22 mouse cellular contexts compared by ENCODE assay signal in the genomic region with DNA sequence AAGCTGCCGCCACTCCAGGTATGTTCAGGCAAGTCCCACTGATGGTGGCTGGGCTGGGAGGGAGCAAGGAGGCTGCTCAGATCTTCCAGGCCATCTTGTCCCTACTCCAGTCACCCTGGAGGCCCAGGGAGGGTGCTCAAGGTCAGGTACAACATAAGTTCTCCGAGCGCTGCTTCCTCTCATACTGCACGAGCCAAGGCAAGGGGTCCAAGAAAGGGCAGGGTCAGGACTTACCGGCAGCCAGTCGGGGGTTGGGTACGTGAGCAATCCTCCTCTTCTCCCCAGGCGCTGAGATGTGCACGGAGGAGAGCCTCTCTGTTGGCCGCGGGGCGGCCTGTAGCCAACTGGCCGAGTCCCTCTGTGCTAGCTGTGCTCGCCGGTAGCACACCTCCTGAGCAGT. TPM values are rescaled to one million over a fixed set of nuclear protein-coding genes. Genes with fewer than 3 reads are reported as not detected.
DNase-seq lines count a peak whose midpoint lies in the region; ATAC-seq and TF ChIP-seq lines count a peak whose summit lies in the region.
"Had no signal": no experiment of that assay in that cellular context is flagged by ENCODE, and none has a peak within 500 bp of the region (broad histone marks: within the 10 kb centered on the region; RNA-seq: fewer than 3 reads in every experiment).

No protein-coding gene starts in this region.

- peaks cover 22% of the 10 kb centered on the region for H3K4me1 ChIP-seq in liver, embryonic 11.5 days (replicated peaks; ENCODE audit: control insufficient read depth, insufficient read depth, low read length)
- peaks cover 5% of the 10 kb centered on the region; the same call in 1 of the 2 replicates for H3K4me1 ChIP-seq in liver, postnatal 0 days (ENCODE audit: insufficient read depth)
- H3K4me1 ChIP-seq in liver, embryonic 14.5 days (replicated peaks; ENCODE audit: control insufficient read depth in 2 of 2, insufficient read depth in 2 of 2, low read length in 1 of 2) = peaks cover 22 to 25% of the 10 kb centered on the region in 2 experiments
- H3K4me1 ChIP-seq in liver, embryonic 16.5 days (ENCODE audit: control insufficient read depth, low read depth, low read length) = peaks cover 31% of the 10 kb centered on the region
- H3K4me1 ChIP-seq: embryonic facial prominence, embryonic 15.5 days had no signal

- H3K4me2 ChIP-seq in liver, embryonic 11.5 days = no peak overlapping the region; the same call in 1 of the 2 replicates
- no peak overlapping the region for H3K4me2 ChIP-seq in liver, postnatal 0 days (ENCODE audit: low read depth, low read length)
- peak overlapping the region; percentile 36 for H3K4me2 ChIP-seq in liver, embryonic 14.5 days (ENCODE audit: low read depth)
- peak overlapping the region; percentile 12; the same call in 1 of the 2 replicates for H3K4me2 ChIP-seq in liver, embryonic 16.5 days (ENCODE audit: low read depth, low read length)
- H3K4me2 ChIP-seq: embryonic facial prominence, embryonic 15.5 days; hindbrain, embryonic 15.5 days had no signal

- 92% methylated on average over 15 of the region's 15 CpGs for WGBS in liver, embryonic 11.5 days
- WGBS in liver, postnatal 0 days (ENCODE audit: insufficient replicate concordance) = 85% methylated on average over 14 of the region's 15 CpGs
- WGBS in liver, embryonic 14.5 days (ENCODE audit: insufficient replicate concordance) = 88% methylated on average over 15 of the region's 15 CpGs
- WGBS in liver, embryonic 16.5 days (ENCODE audit: insufficient replicate concordance) = 88% methylated on average over 15 of the region's 15 CpGs

- DNase-seq in adrenal gland, postnatal 14 days = peak; percentile 50
- no peak for DNase-seq in adrenal gland, adult 18-20 months (ENCODE audit: low spot score in 2 of 2)
- DNase-seq in liver, embryonic 11.5 days (ENCODE audit: low spot score) = no peak
- no peak for DNase-seq in liver, postnatal 0 days
- no peak for DNase-seq in liver, embryonic 14.5 days (ENCODE audit: low read depth in 3 of 3, low spot score in 3 of 3)
- DNase-seq in thymus, postnatal 0 days (ENCODE audit: low spot score) = no peak
- DNase-seq: cerebellum, postnatal 10 days; embryo, embryonic 11 days; gastrocnemius, postnatal 36 days; heart, adult 11 months; heart, postnatal 10 days had no signal

- H3K27me3 ChIP-seq in liver, embryonic 11.5 days (replicated peaks; ENCODE audit: control insufficient read depth, insufficient read depth, low read length) = no peaks in the 10 kb centered on the region
- no peaks in the 10 kb centered on the region for H3K27me3 ChIP-seq in liver, postnatal 0 days (ENCODE audit: insufficient read depth, low read length)
- no peaks in the 10 kb centered on the region for H3K27me3 ChIP-seq in liver, embryonic 14.5 days (ENCODE audit: control insufficient read depth, insufficient read depth, low read length)
- H3K27me3 ChIP-seq in liver, embryonic 16.5 days (ENCODE audit: control insufficient read depth, insufficient read depth, low read depth, low read length) = no peaks in the 10 kb centered on the region
- H3K27me3 ChIP-seq: embryonic facial prominence, embryonic 15.5 days; hindbrain, embryonic 15.5 days had no signal

- ATAC-seq in liver, embryonic 11.5 days (replicated peaks; ENCODE audit: low FRiP score) = no peak
- ATAC-seq in liver, postnatal 0 days = no peak
- ATAC-seq in liver, embryonic 14.5 days (ENCODE audit: insufficient read depth) = no peak
- no peak for ATAC-seq in liver, embryonic 16.5 days (ENCODE audit: low read depth)
- ATAC-seq: intestine, embryonic 16.5 days had no signal

- no peak overlapping the region for H3K4me3 ChIP-seq in liver, embryonic 11.5 days (ENCODE audit: low read depth, low read length)
- H3K4me3 ChIP-seq in liver, postnatal 0 days (ENCODE audit: low read depth, low read length) = no peak overlapping the region
- H3K4me3 ChIP-seq in liver, embryonic 14.5 days (ENCODE audit: insufficient read depth in 1 of 2, low read depth in 2 of 2, low read length in 2 of 2) = no peak overlapping the region
- H3K4me3 ChIP-seq in liver, embryonic 16.5 days (ENCODE audit: low read depth, low read length) = no peak overlapping the region
- H3K4me3 ChIP-seq: embryonic facial prominence, embryonic 15.5 days; forebrain, embryonic 10.5 days; hindbrain, embryonic 15.5 days had no signal

- H3K27ac ChIP-seq in liver, embryonic 11.5 days (ENCODE audit: low read depth, low read length) = peak overlapping the region; percentile 13
- H3K27ac ChIP-seq in liver, postnatal 0 days (ENCODE audit: low read depth) = no peak overlapping the region
- peak overlapping the region; percentile 40 for H3K27ac ChIP-seq in liver, embryonic 14.5 days
- peak overlapping the region; percentile 54 for H3K27ac ChIP-seq in liver, embryonic 16.5 days (ENCODE audit: low read length)
- H3K27ac ChIP-seq: embryonic facial prominence, embryonic 15.5 days; forebrain, embryonic 10.5 days; hindbrain, embryonic 15.5 days had no signal

- no peak for TF ChIP-seq EP300 in liver, postnatal 0 days (IDR thresholded peaks at IDR 0.05; ENCODE audit: low read depth)
- TF ChIP-seq EP300 in liver, embryonic 14.5 days (IDR thresholded peaks at IDR 0.05; ENCODE audit: low read depth) = no peak

- H3K36me3 ChIP-seq in liver, embryonic 11.5 days (ENCODE audit: control insufficient read depth, insufficient read depth, low read length) = peaks cover 56% of the 10 kb centered on the region
- peaks cover 80% of the 10 kb centered on the region for H3K36me3 ChIP-seq in liver, postnatal 0 days (replicated peaks; ENCODE audit: insufficient read depth, low read length)
- H3K36me3 ChIP-seq in liver, embryonic 14.5 days (replicated peaks; ENCODE audit: control insufficient read depth, insufficient read depth, low read depth) = peaks cover 58% of the 10 kb centered on the region
- peaks cover 58% of the 10 kb centered on the region for H3K36me3 ChIP-seq in liver, embryonic 16.5 days (ENCODE audit: control insufficient read depth, insufficient read depth)

- no peak overlapping the region for H3K9ac ChIP-seq in liver, embryonic 11.5 days (ENCODE audit: low read depth, low read length)
- H3K9ac ChIP-seq in liver, postnatal 0 days (replicated peaks) = no peak overlapping the region
- no peak overlapping the region for H3K9ac ChIP-seq in liver, embryonic 14.5 days (replicated peaks)
- H3K9ac ChIP-seq in liver, embryonic 16.5 days (ENCODE audit: low read depth, low read length) = peak overlapping the region; percentile 10; the same call in 1 of the 2 replicates
- H3K9ac ChIP-seq: embryonic facial prominence, embryonic 15.5 days; hindbrain, embryonic 15.5 days had no signal

- no peak for TF ChIP-seq CTCF in liver, postnatal 0 days (IDR thresholded peaks at IDR 0.05; ENCODE audit: low read depth)
- TF ChIP-seq CTCF in liver, embryonic 14.5 days (IDR thresholded peaks at IDR 0.05; ENCODE audit: low read depth) = no peak

- H3K9me3 ChIP-seq in liver, embryonic 11.5 days (ENCODE audit: control insufficient read depth, low read length) = no peaks in the 10 kb centered on the region
- no peaks in the 10 kb centered on the region for H3K9me3 ChIP-seq in liver, postnatal 0 days (ENCODE audit: low read length)
- no peaks in the 10 kb centered on the region for H3K9me3 ChIP-seq in liver, embryonic 14.5 days (ENCODE audit: control insufficient read depth, low read length)
- H3K9me3 ChIP-seq in liver, embryonic 16.5 days (replicated peaks; ENCODE audit: control insufficient read depth, low read length) = no peaks in the 10 kb centered on the region
- H3K9me3 ChIP-seq: embryonic facial prominence, embryonic 15.5 days; forebrain, embryonic 10.5 days; hindbrain, embryonic 15.5 days had no signal

RNA-seq across cellular contexts. Expression of a gene that starts 8.6 kb away (rescaled TPM):
- total RNA-seq in adrenal gland, postnatal 14 days (2021) = 0.19 TPM in 2 replicates
- total RNA-seq in adrenal gland, adult 18-20 months (2021) = 1 to 10 TPM in 1 of 2 experiments, under 1 TPM in 1; 0.80 to 1.1 TPM
- polyA plus RNA-seq in liver, embryonic 11.5 days (2014; fragmentation: Nextera tagmentation; extraction: Ambion mirVana) = 0.12 and 0.23 TPM in 2 replicates
- not detected in 2 replicates for polyA plus RNA-seq in liver, postnatal 0 days (2015; fragmentation: Nextera tagmentation; extraction: Ambion mirVana)
- polyA plus RNA-seq in liver, embryonic 14.5 days (2012; rRNA removed) = 0.01 and 0.02 TPM in 2 replicates
- 0.05 TPM in 1 of 2 replicates, not detected in the other for polyA plus RNA-seq in liver, embryonic 14.5 days (2014; fragmentation: Nextera tagmentation; extraction: Ambion mirVana)
- polyA plus RNA-seq in liver, embryonic 16.5 days (2015; fragmentation: Nextera tagmentation; extraction: Ambion mirVana) = 0.02 TPM in 1 of 2 replicates, not detected in the other
- polyA plus RNA-seq in thymus, postnatal 0 days (2015; fragmentation: Nextera tagmentation; extraction: Ambion mirVana) = not detected in 2 replicates
- total RNA-seq: common myeloid progenitor, adult 5-6 weeks; gastrocnemius, adult 8-10 months; gastrocnemius, postnatal 36 days; heart, postnatal 10 days; hematopoietic stem cell, adult 5-6 weeks had no signal

RNA-seq across cellular contexts. Expression of a gene that starts 13.8 kb away (rescaled TPM):
- total RNA-seq in adrenal gland, postnatal 14 days (2021) = 40.9 and 46.4 TPM in 2 replicates
- total RNA-seq in adrenal gland, adult 18-20 months (2021) = 10 to 100 TPM; 32.9 to 48.4 TPM
- 31.8 and 33.4 TPM in 2 replicates for polyA plus RNA-seq in liver, embryonic 11.5 days (2014; fragmentation: Nextera tagmentation; extraction: Ambion mirVana)
- polyA plus RNA-seq in liver, postnatal 0 days (2015; fragmentation: Nextera tagmentation; extraction: Ambion mirVana) = 7.4 and 8.1 TPM in 2 replicates
- 19.1 and 24.8 TPM in 2 replicates for polyA plus RNA-seq in liver, embryonic 14.5 days (2012; rRNA removed)
- polyA plus RNA-seq in liver, embryonic 14.5 days (2014; fragmentation: Nextera tagmentation; extraction: Ambion mirVana) = 10.7 and 14.0 TPM in 2 replicates
- polyA plus RNA-seq in liver, embryonic 16.5 days (2015; fragmentation: Nextera tagmentation; extraction: Ambion mirVana) = 10.9 and 12.1 TPM in 2 replicates
- polyA plus RNA-seq in thymus, postnatal 0 days (2015; fragmentation: Nextera tagmentation; extraction: Ambion mirVana) = 24.1 and 25.5 TPM in 2 replicates

RNA-seq across cellular contexts. Expression of a gene that starts 29.6 kb away (rescaled TPM):
- 10.1 and 11.6 TPM in 2 replicates for total RNA-seq in adrenal gland, postnatal 14 days (2021)
- total RNA-seq in adrenal gland, adult 18-20 months (2021) = 10 to 100 TPM; 11.3 to 12.3 TPM
- 10.0 and 11.4 TPM in 2 replicates for polyA plus RNA-seq in liver, embryonic 11.5 days (2014; fragmentation: Nextera tagmentation; extraction: Ambion mirVana)
- polyA plus RNA-seq in liver, postnatal 0 days (2015; fragmentation: Nextera tagmentation; extraction: Ambion mirVana) = 6.1 and 6.5 TPM in 2 replicates
- polyA plus RNA-seq in liver, embryonic 14.5 days (2012; rRNA removed) = 12.5 and 13.8 TPM in 2 replicates
- 10.6 and 12.3 TPM in 2 replicates for polyA plus RNA-seq in liver, embryonic 14.5 days (2014; fragmentation: Nextera tagmentation; extraction: Ambion mirVana)
- 9.6 and 10.7 TPM in 2 replicates for polyA plus RNA-seq in liver, embryonic 16.5 days (2015; fragmentation: Nextera tagmentation; extraction: Ambion mirVana)
- 7.7 and 9.5 TPM in 2 replicates for polyA plus RNA-seq in thymus, postnatal 0 days (2015; fragmentation: Nextera tagmentation; extraction: Ambion mirVana)

RNA-seq across cellular contexts. Expression of a gene that starts 42.6 kb away (rescaled TPM):
- total RNA-seq in adrenal gland, postnatal 14 days (2021) = 97.7 and 98.7 TPM in 2 replicates
- total RNA-seq in adrenal gland, adult 18-20 months (2021) = 100 to 1,000 TPM in 1 of 2 experiments, 10 to 100 TPM in 1; 94.5 to 102 TPM
- 89.7 and 96.5 TPM in 2 replicates for polyA plus RNA-seq in liver, embryonic 11.5 days (2014; fragmentation: Nextera tagmentation; extraction: Ambion mirVana)
- 50.2 and 59.3 TPM in 2 replicates for polyA plus RNA-seq in liver, postnatal 0 days (2015; fragmentation: Nextera tagmentation; extraction: Ambion mirVana)
- polyA plus RNA-seq in liver, embryonic 14.5 days (2012; rRNA removed) = 41.2 and 51.0 TPM in 2 replicates
- polyA plus RNA-seq in liver, embryonic 14.5 days (2014; fragmentation: Nextera tagmentation; extraction: Ambion mirVana) = 55.0 and 63.4 TPM in 2 replicates
- 31.4 and 35.9 TPM in 2 replicates for polyA plus RNA-seq in liver, embryonic 16.5 days (2015; fragmentation: Nextera tagmentation; extraction: Ambion mirVana)
- polyA plus RNA-seq in thymus, postnatal 0 days (2015; fragmentation: Nextera tagmentation; extraction: Ambion mirVana) = 103 and 118 TPM in 2 replicates

RNA-seq across cellular contexts. Expression of a gene that starts 52.9 kb away (rescaled TPM):
- total RNA-seq in adrenal gland, postnatal 14 days (2021) = not detected in 2 replicates
- total RNA-seq in adrenal gland, adult 18-20 months (2021) = not detected
- 0.94 and 1.3 TPM in 2 replicates for polyA plus RNA-seq in liver, embryonic 11.5 days (2014; fragmentation: Nextera tagmentation; extraction: Ambion mirVana)
- polyA plus RNA-seq in liver, postnatal 0 days (2015; fragmentation: Nextera tagmentation; extraction: Ambion mirVana) = not detected in 2 replicates
- 0.02 TPM in 2 replicates for polyA plus RNA-seq in liver, embryonic 14.5 days (2012; rRNA removed)
- not detected in 2 replicates for polyA plus RNA-seq in liver, embryonic 14.5 days (2014; fragmentation: Nextera tagmentation; extraction: Ambion mirVana)
- 0.02 TPM in 1 of 2 replicates, not detected in the other for polyA plus RNA-seq in liver, embryonic 16.5 days (2015; fragmentation: Nextera tagmentation; extraction: Ambion mirVana)
- not detected in 2 replicates for polyA plus RNA-seq in thymus, postnatal 0 days (2015; fragmentation: Nextera tagmentation; extraction: Ambion mirVana)
- total RNA-seq: common myeloid progenitor, adult 5-6 weeks; ES-E14; gastrocnemius, adult 8-10 months; gastrocnemius, postnatal 36 days; heart, postnatal 10 days; hematopoietic stem cell, adult 5-6 weeks had no signal
- polyA plus RNA-seq: embryonic facial prominence, embryonic 15.5 days; erythroblast, embryonic 14.5 days; heart, embryonic 14.5 days had no signal

Comparison
In these comparisons a context has a peak if more than half of its experiments do, and no peak if none do; other contexts are left out.
1. H3K4me2 ChIP-seq: peak in liver, embryonic 14.5 days (single experiment) and liver, embryonic 16.5 days (single experiment); none in liver, embryonic 11.5 days (single experiment) and liver, postnatal 0 days (single experiment).